Mouse (Mus musculus): ENCODE measurements around the gene Pex5l. TPM values are rescaled to one million over a fixed set of nuclear protein-coding genes. Genes with fewer than 3 reads are reported as not detected.
A peak's percentile ranks its signal among the peaks of the same experiment; 100 is the strongest.

Pex5l gene
- polyA plus RNA-seq, 1 experiment from 2014 or later = 1.0 TPM

GRCm38 (mm10) chr3:32947486-32947885 lies 195.6 kb downstream of the Pex5l start:
- no peak for ATAC-seq
- H3K27me3 ChIP-seq (replicated peaks; ENCODE audit: control insufficient read depth, insufficient read depth, low read length) = no peaks in the 10 kb centered on the region
- H3K9me3 ChIP-seq (replicated peaks; ENCODE audit: control insufficient read depth, low read length) = no peaks in the 10 kb centered on the region
- H3K4me2 ChIP-seq (ENCODE audit: low read length) = no peak overlapping the region
- WGBS = 86% methylated on average over 5 of the region's 5 CpGs
- H3K4me1 ChIP-seq (ENCODE audit: control insufficient read depth, insufficient read depth, low read length) = no peaks in the 10 kb centered on the region
- H3K9ac ChIP-seq (ENCODE audit: low read length) = no peak overlapping the region
- H3K4me3 ChIP-seq (ENCODE audit: low read depth, low read length) = no peak overlapping the region
- H3K36me3 ChIP-seq (ENCODE audit: control insufficient read depth, insufficient read depth, low read length) = no peaks in the 10 kb centered on the region
- no peak for DNase-seq (ENCODE audit: low spot score)
- no peak overlapping the region for H3K27ac ChIP-seq (ENCODE audit: low read depth, low read length)

GRCm38 (mm10) chr3:32939802-32940501 lies 203.1 kb downstream of the Pex5l start:
- Histone ChIP-seq H3K27ac (ENCODE audit: low read depth, low read length) (no peak overlapping the region), H3K4me1 (ENCODE audit: control insufficient read depth, insufficient read depth, low read length) (no peaks in the 10 kb centered on the region), H3K9ac (ENCODE audit: low read length) (no peak overlapping the region), H3K4me2 (ENCODE audit: low read length) (no peak overlapping the region), H3K4me3 (ENCODE audit: low read depth, low read length) (no peak overlapping the region), H3K36me3 (ENCODE audit: control insufficient read depth, insufficient read depth, low read length) (no peaks in the 10 kb centered on the region), H3K9me3 (replicated peaks; ENCODE audit: control insufficient read depth, low read length) (no peaks in the 10 kb centered on the region), H3K27me3 (replicated peaks; ENCODE audit: control insufficient read depth, insufficient read depth, low read length) (no peaks in the 10 kb centered on the region)
- WGBS = 84% methylated on average over 8 of the region's 8 CpGs
- DNase-seq (ENCODE audit: low spot score) (no peak), ATAC-seq (no peak)

GRCm38 (mm10) chr3:32924168-32924567 lies 218.9 kb downstream of the Pex5l start:
- ATAC-seq (peak; percentile 81), DNase-seq (ENCODE audit: low spot score) (peak; percentile 62)
- peaks cover 4% of the 10 kb centered on the region; the same call in 1 of the 2 replicates for H3K9me3 ChIP-seq (replicated peaks; ENCODE audit: control insufficient read depth, low read length)
- no peaks in the 10 kb centered on the region for H3K4me1 ChIP-seq (ENCODE audit: control insufficient read depth, insufficient read depth, low read length)
- H3K9ac ChIP-seq (ENCODE audit: low read length) = no peak overlapping the region
- H3K4me3 ChIP-seq (ENCODE audit: low read depth, low read length) = no peak overlapping the region
- peaks cover 13% of the 10 kb centered on the region; the same call in 1 of the 2 replicates for H3K36me3 ChIP-seq (ENCODE audit: control insufficient read depth, insufficient read depth, low read length)
- no peak overlapping the region for H3K27ac ChIP-seq (ENCODE audit: low read depth, low read length)
- H3K27me3 ChIP-seq (replicated peaks; ENCODE audit: control insufficient read depth, insufficient read depth, low read length) = no peaks in the 10 kb centered on the region
- 40% methylated on average over 6 of the region's 6 CpGs for WGBS
- H3K4me2 ChIP-seq (ENCODE audit: low read length) = no peak overlapping the region

- peak; percentile 69 for DNase-seq (ENCODE audit: low spot score)
- peak; percentile 59 for ATAC-seq
- 70% methylated on average over 7 of the region's 7 CpGs for WGBS
- 0 out of 2 replicates have a peak, but pooled peaks cover 4% of the 10 kb centered on the region for H3K36me3 ChIP-seq (ENCODE audit: control insufficient read depth, insufficient read depth, low read length)
- no peak overlapping the region for H3K4me2 ChIP-seq (ENCODE audit: low read length)
- H3K27ac ChIP-seq (ENCODE audit: low read depth, low read length) = no peak overlapping the region
- H3K4me1 ChIP-seq (ENCODE audit: control insufficient read depth, insufficient read depth, low read length) = peaks cover 8% of the 10 kb centered on the region; the same call in 1 of the 2 replicates
- H3K9me3 ChIP-seq (replicated peaks; ENCODE audit: control insufficient read depth, low read length) = no peaks in the 10 kb centered on the region
- H3K27me3 ChIP-seq (replicated peaks; ENCODE audit: control insufficient read depth, insufficient read depth, low read length) = no peaks in the 10 kb centered on the region
- no peak overlapping the region for H3K9ac ChIP-seq (ENCODE audit: low read length)
- H3K4me3 ChIP-seq (ENCODE audit: low read depth, low read length) = no peak overlapping the region
Measured at GRCm38 (mm10) chr3:32910071-32910551, 232.9 kb downstream of the Pex5l start.

DNA sequence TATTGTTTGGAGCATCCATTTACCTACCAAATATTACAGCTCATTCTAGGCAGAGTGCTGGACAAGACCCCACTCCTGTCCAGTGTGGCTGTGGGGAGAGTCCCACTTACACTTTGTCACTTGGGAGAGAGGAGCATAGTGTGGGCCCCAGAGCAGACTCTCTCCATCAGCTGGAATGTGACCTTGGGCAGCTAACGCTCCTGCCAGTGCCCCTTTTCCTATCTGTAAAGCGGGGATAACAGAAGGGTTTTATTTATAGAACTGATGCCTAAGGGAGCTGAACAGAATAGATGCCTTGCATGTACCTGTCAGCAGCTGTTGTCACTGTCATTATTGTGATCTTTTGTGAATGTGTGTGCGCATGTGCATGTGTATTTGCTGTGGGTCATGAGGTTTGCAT lies 234.6 kb downstream of the Pex5l start:
- Histone ChIP-seq H3K9ac (ENCODE audit: low read length) (no peak overlapping the region), H3K4me3 (ENCODE audit: low read depth, low read length) (no peak overlapping the region), H3K4me2 (ENCODE audit: low read length) (no peak overlapping the region), H3K4me1 (ENCODE audit: control insufficient read depth, insufficient read depth, low read length) (peaks cover 8% of the 10 kb centered on the region; the same call in 1 of the 2 replicates), H3K27ac (ENCODE audit: low read depth, low read length) (no peak overlapping the region), H3K9me3 (replicated peaks; ENCODE audit: control insufficient read depth, low read length) (no peaks in the 10 kb centered on the region), H3K36me3 (ENCODE audit: control insufficient read depth, insufficient read depth, low read length) (no peaks in the 10 kb centered on the region), H3K27me3 (replicated peaks; ENCODE audit: control insufficient read depth, insufficient read depth, low read length) (no peaks in the 10 kb centered on the region)
- no peak for DNase-seq (ENCODE audit: low spot score)
- 86% methylated on average over 3 of the region's 3 CpGs for WGBS
- no peak for ATAC-seq

DNA sequence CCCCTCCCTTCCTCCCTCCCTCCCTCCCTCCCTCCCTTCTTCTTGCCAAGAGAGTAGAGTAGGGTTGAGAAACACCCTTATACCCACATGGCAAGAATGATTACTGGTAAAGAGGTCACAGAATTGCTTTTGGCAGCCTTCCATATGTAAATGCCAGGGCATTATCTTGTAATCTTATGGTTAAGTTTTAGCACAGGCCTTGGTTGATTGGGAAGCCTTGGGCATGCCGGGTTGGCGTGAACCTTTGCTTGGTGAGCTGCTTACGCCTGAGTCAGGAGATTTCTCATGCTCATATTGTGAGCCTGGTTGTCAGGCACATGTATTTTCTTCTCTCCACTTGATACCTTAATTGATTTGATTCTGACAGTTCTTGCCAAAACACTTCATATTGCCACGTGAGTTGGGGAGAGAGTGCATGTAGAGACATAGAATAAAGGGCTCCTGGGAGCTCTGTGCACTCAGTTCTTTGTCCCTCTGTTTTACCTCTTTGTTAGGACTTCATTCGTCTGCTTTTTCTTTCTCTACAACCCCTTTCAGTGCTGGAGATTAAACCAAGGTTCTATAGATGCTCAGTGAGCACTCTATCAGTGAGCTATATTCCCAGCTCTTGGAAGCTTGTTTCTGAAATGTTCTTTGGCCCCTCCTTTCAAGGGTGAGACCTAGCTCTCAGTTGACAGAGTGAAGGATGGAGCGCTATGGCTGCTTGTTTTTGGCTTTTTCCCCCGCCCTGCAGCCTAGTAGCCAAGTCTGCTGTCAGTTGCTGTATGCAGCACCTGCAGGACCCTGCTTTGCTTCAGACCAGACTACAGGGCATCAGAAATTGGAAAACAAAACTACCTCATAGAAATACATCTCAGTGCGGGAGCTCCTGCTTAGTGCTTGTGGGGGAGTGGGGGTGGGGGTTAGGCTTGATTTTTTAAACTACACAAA lies 236.9 kb downstream of the Pex5l start:
- peak; percentile 76 for ATAC-seq

GRCm38 (mm10) chr3:32904599-32904998 lies 238.4 kb downstream of the Pex5l start:
- ATAC-seq = no peak

More for the DNA sequence above, 236.9 kb downstream of the Pex5l start:
- Histone ChIP-seq H3K4me3 (ENCODE audit: low read depth, low read length) (no peak overlapping the region), H3K9ac (ENCODE audit: low read length) (no peak overlapping the region), H3K36me3 (ENCODE audit: control insufficient read depth, insufficient read depth, low read length) (no peaks in the 10 kb centered on the region), H3K27ac (ENCODE audit: low read depth, low read length) (peak overlapping the region; percentile 40; the same call in 1 of the 2 replicates), H3K9me3 (replicated peaks; ENCODE audit: control insufficient read depth, low read length) (no peaks in the 10 kb centered on the region), H3K4me2 (ENCODE audit: low read length) (no peak overlapping the region), H3K27me3 (replicated peaks; ENCODE audit: control insufficient read depth, insufficient read depth, low read length) (no peaks in the 10 kb centered on the region), H3K4me1 (ENCODE audit: control insufficient read depth, insufficient read depth, low read length) (peaks cover 8% of the 10 kb centered on the region; the same call in 1 of the 2 replicates)
- WGBS = 15% methylated on average over 8 of the region's 8 CpGs
- DNase-seq (ENCODE audit: low spot score) = peak; percentile 70

GRCm38 (mm10) chr3:32903462-32903861 lies 239.6 kb downstream of the Pex5l start:
- 41% methylated on average over 4 of the region's 4 CpGs for WGBS
- Histone ChIP-seq H3K9me3 (replicated peaks; ENCODE audit: control insufficient read depth, low read length) (no peaks in the 10 kb centered on the region), H3K9ac (ENCODE audit: low read length) (no peak overlapping the region), H3K36me3 (ENCODE audit: control insufficient read depth, insufficient read depth, low read length) (no peaks in the 10 kb centered on the region), H3K27me3 (replicated peaks; ENCODE audit: control insufficient read depth, insufficient read depth, low read length) (no peaks in the 10 kb centered on the region), H3K27ac (ENCODE audit: low read depth, low read length) (no peak overlapping the region), H3K4me2 (ENCODE audit: low read length) (no peak overlapping the region), H3K4me3 (ENCODE audit: low read depth, low read length) (no peak overlapping the region), H3K4me1 (ENCODE audit: control insufficient read depth, insufficient read depth, low read length) (peaks cover 8% of the 10 kb centered on the region; the same call in 1 of the 2 replicates)
- ATAC-seq (no peak), DNase-seq (ENCODE audit: low spot score) (no peak)

More at GRCm38 (mm10) chr3:32904599-32904998, 238.4 kb downstream of the Pex5l start:
- 74% methylated on average over 1 of the region's 1 CpGs for WGBS
- H3K4me2 ChIP-seq (ENCODE audit: low read length) = no peak overlapping the region
- no peaks in the 10 kb centered on the region for H3K36me3 ChIP-seq (ENCODE audit: control insufficient read depth, insufficient read depth, low read length)
- H3K9ac ChIP-seq (ENCODE audit: low read length) = no peak overlapping the region
- no peaks in the 10 kb centered on the region for H3K27me3 ChIP-seq (replicated peaks; ENCODE audit: control insufficient read depth, insufficient read depth, low read length)
- H3K4me3 ChIP-seq (ENCODE audit: low read depth, low read length) = no peak overlapping the region
- H3K4me1 ChIP-seq (ENCODE audit: control insufficient read depth, insufficient read depth, low read length) = peaks cover 8% of the 10 kb centered on the region; the same call in 1 of the 2 replicates
- no peaks in the 10 kb centered on the region for H3K9me3 ChIP-seq (replicated peaks; ENCODE audit: control insufficient read depth, low read length)
- no peak for DNase-seq (ENCODE audit: low spot score)
- H3K27ac ChIP-seq (ENCODE audit: low read depth, low read length) = no peak overlapping the region

All from forebrain, embryonic 14.5 days (tissue).